Mouse (Mus musculus) bone marrow, adult 2 months (tissue): ENCODE measurements at regions not wholly inside any gene's neighbourhood (a gene's known extent, or its start where the extent isn't known, plus 50 kb on each side); places are given as distances from the start of the nearest gene placed in this dataset.

Experiments used
- H3K27ac ChIP-seq: fragments of 200-500 bp; 2 replicates; pipeline ENCODE4 v1.5.1; 2012; ENCODE audit warnings: low read depth, mild to moderate bottlenecking, control low read depth, inconsistent platforms, low read length; ENCODE audit not compliant: control insufficient read depth, poor library complexity, insufficient read depth
- H3K4me1 ChIP-seq: fragments of 200-500 bp; 2 replicates; pipeline ENCODE4 v1.6.1; 2011; ENCODE audit warnings: low read length; ENCODE audit not compliant: control insufficient read depth, insufficient read depth
- H3K4me3 ChIP-seq: fragments of 200-500 bp; replicated peaks from 2 replicates; pipeline ENCODE3; 2011; ENCODE audit warnings: mild to moderate bottlenecking, low read depth, low read length, control low read depth; ENCODE audit not compliant: control insufficient read depth
- CTCF ChIP-seq: fragments of 200-500 bp; IDR thresholded peaks from 2 replicates; pipeline ENCODE4 v1.5.1; 2011; ENCODE audit warnings: low read length, control low read depth; ENCODE audit not compliant: control insufficient read depth, insufficient read depth
- POLR2A ChIP-seq: fragments of 200-500 bp; IDR thresholded peaks from 2 replicates; pipeline ENCODE4 v1.6.1; 2011; ENCODE audit warnings: low read depth, mild to moderate bottlenecking, control low read depth, low read length, borderline replicate concordance; ENCODE audit not compliant: control insufficient read depth
- WGBS: fragments of 180-500 bp; shearing (Covaris S2); methylation state at CpG from one replicate; pipeline ENCODE4 v1.1.7; 2018; 5-methylcytosine and 5-hydroxymethylcytosine counted together

GRCm38 (mm10) chr2:178854012-178854411, 423.7 kb downstream of the Cdh26 start:
- TF ChIP-seq POLR2A, result no peak
- TF ChIP-seq CTCF, result no peak
- 76% methylated on average over 1 of the region's 1 CpGs for WGBS
- Histone ChIP-seq H3K4me3 (no peak overlapping the region), H3K27ac (no peak overlapping the region), H3K4me1 (no peaks in the 10 kb centered on the region)

GRCm38 (mm10) chr2:178854760-178855159, 424.4 kb downstream of the Cdh26 start:
- 67% methylated on average over 2 of the region's 2 CpGs for WGBS
- Histone ChIP-seq H3K4me1 (no peaks in the 10 kb centered on the region), H3K27ac (no peak overlapping the region), H3K4me3 (no peak overlapping the region)
- TF ChIP-seq CTCF, result no peak
- TF ChIP-seq POLR2A, result no peak

GRCm38 (mm10) chr2:178862620-178863019, 432.3 kb downstream of the Cdh26 start:
- TF ChIP-seq CTCF (no peak), POLR2A (no peak)
- H3K4me1 ChIP-seq, result no peaks in the 10 kb centered on the region; the same call in 1 of the 2 replicates
- H3K4me3 ChIP-seq, result no peak overlapping the region
- no peak overlapping the region for H3K27ac ChIP-seq

GRCm38 (mm10) chr2:178867086-178867485, 436.8 kb downstream of the Cdh26 start:
- no peak for TF ChIP-seq POLR2A
- TF ChIP-seq CTCF, result no peak
- Histone ChIP-seq H3K4me3 (no peak overlapping the region), H3K27ac (no peak overlapping the region), H3K4me1 (peaks cover 8% of the 10 kb centered on the region)
- 79% methylated on average over 3 of the region's 3 CpGs for WGBS

- WGBS, result 12% methylated on average over 3 of the region's 3 CpGs
- no peak for TF ChIP-seq CTCF
- TF ChIP-seq POLR2A, result no peak
- Histone ChIP-seq H3K4me3 (no peak overlapping the region), H3K27ac (peak overlapping the region; percentile 15; the same call in 1 of the 2 replicates), H3K4me1 (peaks cover 8% of the 10 kb centered on the region)
Measured at GRCm38 (mm10) chr2:178869160-178869559, 438.8 kb downstream of the Cdh26 start.

GRCm38 (mm10) chr2:178878436-178878835, 448.1 kb downstream of the Cdh26 start:
- H3K4me3 ChIP-seq, result no peak overlapping the region
- 92% methylated on average over 12 of the region's 12 CpGs for WGBS
- H3K27ac ChIP-seq, result no peak overlapping the region
- TF ChIP-seq CTCF, result no peak
- TF ChIP-seq POLR2A, result no peak
- H3K4me1 ChIP-seq, result no peaks in the 10 kb centered on the region

- H3K27ac ChIP-seq, result no peak overlapping the region
- no peaks in the 10 kb centered on the region for H3K4me1 ChIP-seq
- TF ChIP-seq CTCF, result peak; percentile 24; the same call in 1 of the 2 replicates
- no peak for TF ChIP-seq POLR2A
- no peak overlapping the region for H3K4me3 ChIP-seq
- 44% methylated on average over 5 of the region's 5 CpGs for WGBS
Measured at GRCm38 (mm10) chr2:178885686-178886085, 455.4 kb downstream of the Cdh26 start.

- no peak for TF ChIP-seq CTCF
- TF ChIP-seq POLR2A, result no peak
- Histone ChIP-seq H3K4me3 (no peak overlapping the region), H3K27ac (no peak overlapping the region), H3K4me1 (no peaks in the 10 kb centered on the region)
- WGBS, result 74% methylated on average over 6 of the region's 6 CpGs
Measured at GRCm38 (mm10) chr2:178888704-178889103, 458.4 kb downstream of the Cdh26 start.

- Histone ChIP-seq H3K4me3 (no peak overlapping the region), H3K4me1 (no peaks in the 10 kb centered on the region), H3K27ac (no peak overlapping the region)
- TF ChIP-seq CTCF (no peak), POLR2A (no peak)
- 71% methylated on average over 5 of the region's 5 CpGs for WGBS
Measured at GRCm38 (mm10) chr2:178902397-178902796, 472.1 kb downstream of the Cdh26 start.

GRCm38 (mm10) chr2:178909325-178909724, 479.0 kb downstream of the Cdh26 start:
- 74% methylated on average over 7 of the region's 7 CpGs for WGBS
- Histone ChIP-seq H3K4me1 (no peaks in the 10 kb centered on the region), H3K27ac (no peak overlapping the region), H3K4me3 (no peak overlapping the region)
- TF ChIP-seq POLR2A (no peak), CTCF (no peak)
